Mouse (Mus musculus) liver, embryonic 14.5 days (tissue): ENCODE data around the gene Pnldc1. TPM values are rescaled to one million over a fixed set of nuclear protein-coding genes. Genes with fewer than 3 reads are reported as not detected.
"Not testable (repeated sequence)": the region's sequence is repeated elsewhere in the genome, so short reads cannot be mapped to it uniquely, and the experiment has no call there.

Experiments used
- ATAC-seq: fragments of 200-750 bp; cut with Nextera tagmentation; 2 replicates; pipeline ENCODE4 v1.8.0; 2017; ENCODE audit warnings: moderate number of reproducible peaks, mild to moderate bottlenecking, moderate library complexity; ENCODE audit not compliant: insufficient read depth
- DNase-seq, 3 experiments: peaks; one replicate each; pipeline ENCODE4 v3.0.0-alpha.2; 2012 to 2013; ENCODE audit warnings: low read depth in 3 of 3, low spot score in 3 of 3
- H3K27ac ChIP-seq: fragments of 300-500 bp; sonication (generic); 2 replicates; pipeline ENCODE4 v1.5.1; 2014; ENCODE audit warnings: moderate library complexity, mild to moderate bottlenecking, control low read depth, inconsistent platforms
- H3K27me3 ChIP-seq: fragments of 300-500 bp; sonication (generic); 2 replicates; pipeline ENCODE4 v1.6.1; 2014; ENCODE audit warnings: mild to moderate bottlenecking, low read length, moderate library complexity; ENCODE audit not compliant: control insufficient read depth, insufficient read depth
- H3K36me3 ChIP-seq: fragments of 300-500 bp; sonication (generic); replicated peaks from 2 replicates; pipeline ENCODE4 v1.6.1; 2014; ENCODE audit warnings: low read depth; ENCODE audit not compliant: control insufficient read depth, insufficient read depth
- H3K4me1 ChIP-seq, 2 experiments: fragments of 200-500 bp in 1 of 2; fragments of 300-500 bp in 1 of 2; sonication (generic) in 1 of 2; replicated peaks; 2 replicates each; pipeline ENCODE4 v1.6.1; 2012 to 2014; ENCODE audit warnings: antibody characterized with exemption in 1 of 2, inconsistent platforms in 1 of 2, low read length in 1 of 2; ENCODE audit not compliant: control insufficient read depth in 2 of 2, insufficient read depth in 2 of 2
- H3K4me2 ChIP-seq: fragments of 300-500 bp; sonication (generic); 2 replicates; pipeline ENCODE4 v1.6.1; 2014; ENCODE audit warnings: low read depth, mild to moderate bottlenecking, control low read depth, moderate library complexity
- H3K4me3 ChIP-seq, 2 experiments: fragments of 200-500 bp in 1 of 2; fragments of 300-500 bp in 1 of 2; sonication (generic) in 1 of 2; 2 replicates each; pipeline ENCODE4 v1.5.1; 2012 to 2014; ENCODE audit warnings: low read depth in 2 of 2, low read length in 2 of 2, mild to moderate bottlenecking in 2 of 2, control low read depth in 1 of 2, inconsistent platforms in 1 of 2, moderate library complexity in 1 of 2; ENCODE audit not compliant: insufficient read depth in 1 of 2
- H3K9ac ChIP-seq: fragments of 300-500 bp; sonication (generic); replicated peaks from 2 replicates; pipeline ENCODE4 v1.6.1; 2014; ENCODE audit warnings: mild to moderate bottlenecking, control low read depth, moderate library complexity
- H3K9me3 ChIP-seq: fragments of 300-500 bp; sonication (generic); 2 replicates; pipeline ENCODE4 v1.6.1; 2016; ENCODE audit warnings: low read length, mixed read lengths; ENCODE audit not compliant: control insufficient read depth
- CTCF ChIP-seq: IDR thresholded peaks from 2 replicates; pipeline ENCODE4 v1.5.1; 2016; ENCODE audit warnings: antibody characterized with exemption, low read depth, control low read depth
- EP300 ChIP-seq: IDR thresholded peaks from 2 replicates; pipeline ENCODE4 v1.6.1; 2016; ENCODE audit warnings: antibody characterized with exemption, low read depth
- WGBS: fragments of 180-500 bp; shearing (Covaris S2); extraction: QIAGEN DNeasy Blood & Tissue Kit; methylation state at CpG from one replicate; pipeline ENCODE4 v1.1.7; 2014; ENCODE audit not compliant: insufficient replicate concordance; 5-methylcytosine and 5-hydroxymethylcytosine counted together
- polyA plus RNA-seq, 2 experiments: library from polyadenylated mRNA; depleted of rRNA in 1 of 2; stranded (reverse) in 1 of 2; unstranded in 1 of 2; fragments of >200 nt; fragmentation: Nextera tagmentation in 1 of 2; extraction: Ambion mirVana in 1 of 2; gene quantifications; 2 replicates each; pipeline versions ENCODE4 v1.2.1 to v1.2.3; 2012 to 2014

Gene Pnldc1
- polyA plus RNA-seq (2012; rRNA removed) (0.38 and 0.44 TPM in 2 replicates), polyA plus RNA-seq (2014; fragmentation: Nextera tagmentation; extraction: Ambion mirVana) (0.15 and 0.50 TPM in 2 replicates)

GRCm38 (mm10) chr17:12909361-12910280 is at the start of gene Pnldc1:
Gene Pnldc1 (minus strand): TSS chr17:12910230.
- H3K36me3 ChIP-seq = peaks cover 36% of the 10 kb centered on the region
- no peak for ATAC-seq
- 77% methylated on average over 35 of the region's 35 CpGs for WGBS

GRCm38 (mm10) chr17:12959377-12959776 is 49.3 kb upstream of the Pnldc1 start:
- H3K36me3 ChIP-seq, DNase-seq, ATAC-seq, H3K4me1 ChIP-seq, H3K27me3 ChIP-seq, H3K4me2 ChIP-seq, H3K9me3 ChIP-seq, H3K27ac ChIP-seq, H3K9ac ChIP-seq: not testable (repeated sequence)
- WGBS = 29% methylated on average over 1 of the region's 2 CpGs
- H3K4me3 ChIP-seq = peak overlapping the region in 1 of 2 experiments; percentile 28; a peak in 2 of 4 replicates

More at GRCm38 (mm10) chr17:12909361-12910280, at the start of gene Pnldc1:
- Histone ChIP-seq H3K9ac (no peak within 1 kb of the TSS), H3K4me3 (no peak within 1 kb of the TSS), H3K4me2 (no peak within 1 kb of the TSS), H3K4me1 (peaks cover 0 to under 1% of the 10 kb centered on the region in 2 experiments; a peak in 1 of 4 replicates), H3K27ac (no peak within 1 kb of the TSS), H3K27me3 (no peaks in the 10 kb centered on the region), H3K9me3 (no peaks in the 10 kb centered on the region)
- TF ChIP-seq EP300 (no peak), CTCF (no peak)
- no peak for DNase-seq

- DNase-seq = no peak
- no peak for ATAC-seq
- H3K4me3 ChIP-seq = no peak overlapping the region
- WGBS = 83% methylated on average over 8 of the region's 8 CpGs
- no peak overlapping the region for H3K4me2 ChIP-seq
- no peaks in the 10 kb centered on the region for H3K27me3 ChIP-seq
- peaks cover 5 to 6% of the 10 kb centered on the region in 2 experiments for H3K4me1 ChIP-seq
- H3K9ac ChIP-seq = no peak overlapping the region
- no peak overlapping the region for H3K27ac ChIP-seq
- TF ChIP-seq EP300 = no peak
- no peak for TF ChIP-seq CTCF
- H3K36me3 ChIP-seq = peaks cover 8% of the 10 kb centered on the region
- H3K9me3 ChIP-seq = no peaks in the 10 kb centered on the region
Observed at GRCm38 (mm10) chr17:12956664-12957063, 46.6 kb upstream of the Pnldc1 start.

GRCm38 (mm10) chr17:12949669-12950068 is 39.6 kb upstream of the Pnldc1 start:
- H3K9me3 ChIP-seq = no peaks in the 10 kb centered on the region
- H3K4me3 ChIP-seq = no peak overlapping the region
- no peak overlapping the region for H3K9ac ChIP-seq
- no peak for ATAC-seq
- no peak for DNase-seq
- H3K36me3 ChIP-seq = peaks cover 24% of the 10 kb centered on the region
- no peaks in the 10 kb centered on the region for H3K4me1 ChIP-seq
- 83% methylated on average over 5 of the region's 5 CpGs for WGBS
- no peaks in the 10 kb centered on the region for H3K27me3 ChIP-seq
- no peak for TF ChIP-seq CTCF
- no peak for TF ChIP-seq EP300
- H3K4me2 ChIP-seq = no peak overlapping the region
- no peak overlapping the region for H3K27ac ChIP-seq

- no peak overlapping the region for H3K27ac ChIP-seq
- H3K36me3 ChIP-seq = peaks cover 8% of the 10 kb centered on the region
- H3K9ac ChIP-seq = no peak overlapping the region
- no peak for TF ChIP-seq CTCF
- H3K4me1 ChIP-seq = peaks cover 0 to 11% of the 10 kb centered on the region in 2 experiments; a peak in 3 of 4 replicates
- ATAC-seq = no peak
- H3K27me3 ChIP-seq = no peaks in the 10 kb centered on the region
- no peak for DNase-seq
- WGBS = 73% methylated on average over 6 of the region's 6 CpGs
- no peak overlapping the region for H3K4me3 ChIP-seq
- no peaks in the 10 kb centered on the region for H3K9me3 ChIP-seq
- H3K4me2 ChIP-seq = no peak overlapping the region
Observed at GRCm38 (mm10) chr17:12942459-12943162, 32.6 kb upstream of the Pnldc1 start.
